21 mouse cellular contexts compared by ENCODE assay signal in the genomic region with DNA sequence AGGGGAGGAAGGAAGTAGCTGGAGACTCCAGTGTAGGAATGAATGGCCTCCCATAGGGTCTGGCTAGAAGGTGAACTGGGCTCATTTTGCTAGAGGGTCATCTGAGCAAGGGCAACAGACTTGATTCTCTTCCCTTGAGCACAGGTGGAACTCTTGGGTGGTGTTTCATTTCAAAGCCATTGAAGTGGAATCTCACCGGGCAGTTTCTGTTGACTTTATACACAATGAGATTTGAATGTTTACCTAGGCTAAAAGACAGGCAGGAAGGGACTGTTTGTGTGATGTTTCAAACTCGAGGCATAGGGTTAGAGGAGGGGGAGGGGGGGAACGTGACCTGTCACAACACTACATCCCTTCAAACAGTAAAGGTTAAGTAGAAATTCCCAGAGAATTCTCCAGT. TPM values are rescaled to one million over a fixed set of nuclear protein-coding genes. Genes with fewer than 3 reads are reported as not detected.
A peak's percentile ranks its signal among the peaks of the same experiment; 100 is the strongest.
DNase-seq lines count a peak whose midpoint lies in the region; ATAC-seq and TF ChIP-seq lines count a peak whose summit lies in the region.
"Had no signal": no experiment of that assay in that cellular context is flagged by ENCODE, and none has a peak within 500 bp of the region (broad histone marks: within the 10 kb centered on the region; RNA-seq: fewer than 3 reads in every experiment).

No protein-coding gene starts in this region.

- H3K4me3 ChIP-seq in intestine, embryonic 16.5 days (ENCODE audit: low read length), result no peak overlapping the region
- no peak overlapping the region for H3K4me3 ChIP-seq in liver, embryonic 16.5 days (ENCODE audit: low read depth, low read length)
- no peak overlapping the region for H3K4me3 ChIP-seq in hindbrain, postnatal 0 days (ENCODE audit: low read length)
- H3K4me3 ChIP-seq: gastrocnemius, adult 2 months; heart, adult 2 months; hindbrain, embryonic 13.5 days; limb, embryonic 15.5 days; midbrain, embryonic 10.5 days had no signal

- WGBS in intestine, embryonic 16.5 days, result 12% methylated on average over 3 of the region's 3 CpGs
- 20% methylated on average over 3 of the region's 3 CpGs for WGBS in liver, embryonic 16.5 days (ENCODE audit: insufficient replicate concordance)
- WGBS in hindbrain, postnatal 0 days, result 51% methylated on average over 3 of the region's 3 CpGs

- H3K27me3 ChIP-seq in intestine, embryonic 16.5 days (replicated peaks; ENCODE audit: control insufficient read depth, insufficient read depth, low read length), result no peaks in the 10 kb centered on the region
- H3K27me3 ChIP-seq in liver, embryonic 16.5 days (ENCODE audit: control insufficient read depth, insufficient read depth, low read depth, low read length), result no peaks in the 10 kb centered on the region
- no peaks in the 10 kb centered on the region for H3K27me3 ChIP-seq in hindbrain, postnatal 0 days (ENCODE audit: insufficient read depth, low read length)
- H3K27me3 ChIP-seq: limb, embryonic 15.5 days had no signal

- H3K4me1 ChIP-seq in intestine, embryonic 16.5 days (ENCODE audit: control insufficient read depth, insufficient read depth, low read length), result 0 out of 2 replicates have a peak, but pooled peaks cover 9% of the 10 kb centered on the region
- no peaks in the 10 kb centered on the region; the same call in 1 of the 2 replicates for H3K4me1 ChIP-seq in liver, embryonic 16.5 days (ENCODE audit: control insufficient read depth, low read depth, low read length)
- no peaks in the 10 kb centered on the region for H3K4me1 ChIP-seq in hindbrain, postnatal 0 days (ENCODE audit: insufficient read depth, low read length)
- H3K4me1 ChIP-seq: hindbrain, embryonic 13.5 days had no signal

- TF ChIP-seq CTCF in hindbrain, postnatal 0 days (IDR thresholded peaks at IDR 0.05; ENCODE audit: low read depth), result no peak

- no peak overlapping the region for H3K27ac ChIP-seq in intestine, embryonic 16.5 days (ENCODE audit: low read length)
- H3K27ac ChIP-seq in liver, embryonic 16.5 days (ENCODE audit: low read length), result peak overlapping the region; percentile 71
- H3K27ac ChIP-seq in hindbrain, postnatal 0 days, result no peak overlapping the region
- H3K27ac ChIP-seq: gastrocnemius, adult 2 months; heart, adult 2 months; hindbrain, embryonic 13.5 days; limb, embryonic 15.5 days; midbrain, embryonic 10.5 days had no signal

- no peak overlapping the region for H3K4me2 ChIP-seq in intestine, embryonic 16.5 days (ENCODE audit: low read depth, low read length)
- H3K4me2 ChIP-seq in liver, embryonic 16.5 days (ENCODE audit: low read depth, low read length), result 0 out of 2 replicates have a peak overlapping the region, but pooled peaks have one; percentile 14
- no peak overlapping the region for H3K4me2 ChIP-seq in hindbrain, postnatal 0 days (ENCODE audit: low read depth, low read length)
- H3K4me2 ChIP-seq: hindbrain, embryonic 13.5 days; limb, embryonic 15.5 days had no signal

- peak; percentile 42 for DNase-seq in ZHBTc4 (ENCODE audit: low read depth, low spot score)
- peak; percentile 72 for DNase-seq in lung, postnatal 36 days
- DNase-seq in heart, adult 9 months (ENCODE audit: low spot score in 2 of 2), result no peak
- no peak for DNase-seq in adrenal gland, adult (ENCODE audit: inconsistent age in 2 of 2, low spot score in 1 of 2)
- DNase-seq in hindbrain, postnatal 0 days (ENCODE audit: low spot score), result no peak
- DNase-seq: adrenal gland, postnatal 25 days; cerebellum, adult 18-20 months; forebrain, postnatal 0 days; gastrocnemius, adult 2 months; heart, adult 2 months; heart, postnatal 10 days; kidney, adult 2 months; kidney, postnatal 4 days; thymus, adult 2 months had no signal

- H3K9ac ChIP-seq in intestine, embryonic 16.5 days (ENCODE audit: low read depth, low read length), result no peak overlapping the region
- H3K9ac ChIP-seq in liver, embryonic 16.5 days (ENCODE audit: low read depth, low read length), result no peak overlapping the region
- H3K9ac ChIP-seq in hindbrain, postnatal 0 days (replicated peaks; ENCODE audit: low read length), result no peak overlapping the region
- H3K9ac ChIP-seq: forebrain, postnatal 0 days; hindbrain, embryonic 13.5 days; limb, embryonic 15.5 days had no signal

- ATAC-seq in intestine, embryonic 16.5 days, result peak; percentile 37
- ATAC-seq in liver, embryonic 16.5 days (ENCODE audit: low read depth), result peak; percentile 80
- ATAC-seq in megakaryocyte progenitor cell, adult 5-6 weeks (replicated peaks; ENCODE audit: poor library complexity), result no peak
- no peak for ATAC-seq in hindbrain, postnatal 0 days
- ATAC-seq: activated CD4-positive, CD25-positive, alpha-beta regulatory T cell, adult 4 months; forebrain, postnatal 0 days had no signal

- H3K9me3 ChIP-seq in intestine, embryonic 16.5 days (ENCODE audit: control insufficient read depth, low read length), result peaks cover 5% of the 10 kb centered on the region; the same call in 1 of the 2 replicates
- H3K9me3 ChIP-seq in liver, embryonic 16.5 days (replicated peaks; ENCODE audit: control insufficient read depth, low read length), result no peaks in the 10 kb centered on the region
- peaks cover 7% of the 10 kb centered on the region for H3K9me3 ChIP-seq in hindbrain, postnatal 0 days (ENCODE audit: low read length)

- no peaks in the 10 kb centered on the region for H3K36me3 ChIP-seq in intestine, embryonic 16.5 days (ENCODE audit: control insufficient read depth, insufficient read depth, low read length)
- H3K36me3 ChIP-seq in liver, embryonic 16.5 days (ENCODE audit: control insufficient read depth, insufficient read depth), result no peaks in the 10 kb centered on the region
- H3K36me3 ChIP-seq in hindbrain, postnatal 0 days (ENCODE audit: insufficient read depth, low read length), result no peaks in the 10 kb centered on the region
- H3K36me3 ChIP-seq: hindbrain, embryonic 13.5 days; limb, embryonic 15.5 days; midbrain, embryonic 10.5 days had no signal

RNA-seq across cellular contexts. Expression of a gene that starts 49.0 kb away (rescaled TPM):
- 25.9 and 36.1 TPM in 2 replicates for polyA plus RNA-seq in intestine, embryonic 16.5 days (2015; fragmentation: Nextera tagmentation; extraction: Ambion mirVana)
- polyA plus RNA-seq in liver, embryonic 16.5 days (2015; fragmentation: Nextera tagmentation; extraction: Ambion mirVana), result 4.6 and 4.7 TPM in 2 replicates
- total RNA-seq in megakaryocyte progenitor cell, adult 5-6 weeks (2015), result 0.24 and 0.47 TPM in 2 replicates
- 0.41 and 6.0 TPM in 2 replicates for total RNA-seq in megakaryocyte progenitor cell, adult 5-6 weeks (2017)
- 9.2 and 19.8 TPM in 2 replicates for total RNA-seq in hindbrain, postnatal 0 days (2014; rRNA removed)
- 10.6 and 12.5 TPM in 2 replicates for polyA plus RNA-seq in hindbrain, postnatal 0 days (2015; fragmentation: Nextera tagmentation; extraction: Ambion mirVana)
- polyA plus RNA-seq: activated CD4-positive, CD25-positive, alpha-beta regulatory T cell, adult 4 months had no signal

Comparison
In these comparisons a context has a peak if more than half of its experiments do, and no peak if none do; other contexts are left out.
1. DNase-seq: peak in ZHBTc4 (single experiment) and lung, postnatal 36 days (single experiment); none in heart, adult 9 months (0 of 2), adrenal gland, adult (0 of 2) and hindbrain, postnatal 0 days (single experiment).
2. ATAC-seq: peak in intestine, embryonic 16.5 days (single experiment) and liver, embryonic 16.5 days (single experiment); none in megakaryocyte progenitor cell, adult 5-6 weeks (single experiment) and hindbrain, postnatal 0 days (single experiment).